Mouse (Mus musculus) liver, adult 2 months (tissue): ENCODE results near the gene Frat1.

Source experiments
- CTCF ChIP-seq: fragments of 200-500 bp; IDR thresholded peaks from 2 replicates; pipeline ENCODE4 v1.5.1; 2011; ENCODE audit warnings: low read depth, low read length, control low read depth
- POLR2A ChIP-seq: fragments of 200-500 bp; IDR thresholded peaks from 2 replicates; pipeline ENCODE4 v1.6.1; 2011; ENCODE audit warnings: low read length, control low read depth; ENCODE audit not compliant: insufficient read depth; ENCODE audit errors: extremely low read depth

DNA sequence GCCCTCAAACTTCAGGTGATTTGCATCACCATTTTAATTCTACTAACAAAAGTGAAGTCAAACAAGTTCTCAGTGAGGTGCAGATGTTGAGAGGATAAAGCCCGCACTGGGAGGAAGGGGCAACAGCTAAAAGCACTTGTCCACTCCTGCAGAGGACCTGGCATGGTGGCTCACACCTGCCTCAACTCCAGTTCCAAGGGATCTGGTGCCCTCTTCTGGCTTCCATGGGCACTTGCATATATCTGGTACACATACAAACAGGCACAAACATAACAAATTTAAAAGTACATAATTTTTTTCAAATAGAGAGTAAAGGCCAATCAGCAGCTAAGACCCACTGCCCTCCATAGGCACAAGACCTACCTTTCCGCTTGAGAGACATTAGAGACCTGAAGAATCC lies 38.4 kb upstream of the Frat1 start:
- peak; percentile 53 for TF ChIP-seq CTCF
- TF ChIP-seq POLR2A, result no peak
